Mouse (Mus musculus) adrenal gland, postnatal 36 days (tissue): ENCODE results near the gene Lrrk1. TPM values are rescaled to one million over a fixed set of nuclear protein-coding genes. Genes with fewer than 3 reads are reported as not detected.

Source experiments
- DNase-seq, 2 experiments: peaks; one replicate each; pipeline ENCODE4 v3.0.0; 2021; ENCODE audit warnings: mixed read lengths in 1 of 2
- total RNA-seq, 2 experiments: library from RNA; stranded (reverse); gene quantifications; 2 replicates each; pipeline ENCODE4 v1.2.3; 2021

Gene Lrrk1
- total RNA-seq, 2 experiments from 2014 or later, result 15.3 to 15.5 TPM

DNA sequence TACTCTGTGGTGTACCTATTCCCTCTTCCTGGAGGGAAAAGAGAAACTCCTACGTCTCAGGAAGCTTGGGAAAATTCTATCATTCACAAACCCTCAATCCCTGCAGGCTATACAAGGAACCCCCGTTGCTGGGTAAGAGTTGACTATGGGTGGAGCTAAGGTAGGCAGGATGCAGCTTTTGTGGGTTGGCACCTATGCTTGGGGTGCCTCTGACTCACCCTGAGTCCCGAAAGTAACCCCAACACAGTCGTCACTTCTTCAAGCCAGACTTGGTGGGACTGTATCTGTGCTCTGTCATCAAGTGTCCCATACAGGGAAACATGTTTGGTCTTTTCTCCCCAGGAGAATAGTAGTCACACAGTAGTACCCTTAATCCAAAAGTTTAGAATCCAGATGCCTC, 86.7 kb downstream of the Lrrk1 start:
- DNase-seq, result no peak

DNA sequence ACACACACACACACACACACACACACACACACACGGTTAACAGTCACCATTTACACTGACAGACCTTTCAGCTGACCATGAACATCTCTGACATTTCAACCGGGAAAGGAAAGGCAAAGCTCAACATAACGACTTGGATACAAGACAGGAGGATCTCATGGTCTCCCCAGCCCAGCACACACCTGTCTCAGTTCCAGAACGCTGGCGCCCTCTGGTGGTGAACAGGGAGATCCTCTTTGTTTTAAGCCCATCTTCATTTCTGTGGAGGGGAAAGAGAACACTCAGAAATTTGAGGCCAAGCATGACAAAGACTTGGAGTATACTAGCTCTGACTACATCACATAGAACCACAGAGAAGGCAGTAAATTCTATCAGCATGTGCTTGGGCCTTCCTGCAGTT, 87.5 kb downstream of the Lrrk1 start:
- peak; percentile 85 for DNase-seq

DNA sequence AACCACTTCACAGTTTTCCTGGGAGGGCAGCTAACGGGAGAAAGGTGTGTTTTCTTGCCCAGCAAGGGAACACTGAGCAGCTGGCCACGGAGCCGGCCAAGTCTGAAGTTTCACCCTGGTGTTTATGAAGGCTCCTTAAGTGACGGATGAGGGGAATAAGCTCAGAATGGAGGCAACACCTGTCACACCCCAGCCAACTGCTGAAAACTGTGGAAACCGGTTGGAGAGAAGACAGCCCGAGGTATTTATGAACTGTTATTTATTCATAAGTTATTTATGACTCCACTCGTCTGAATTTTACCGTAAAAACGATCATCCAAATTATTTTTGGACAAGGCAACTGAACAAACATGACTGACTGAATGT, 90.5 kb downstream of the Lrrk1 start:
- no peak for DNase-seq

DNA sequence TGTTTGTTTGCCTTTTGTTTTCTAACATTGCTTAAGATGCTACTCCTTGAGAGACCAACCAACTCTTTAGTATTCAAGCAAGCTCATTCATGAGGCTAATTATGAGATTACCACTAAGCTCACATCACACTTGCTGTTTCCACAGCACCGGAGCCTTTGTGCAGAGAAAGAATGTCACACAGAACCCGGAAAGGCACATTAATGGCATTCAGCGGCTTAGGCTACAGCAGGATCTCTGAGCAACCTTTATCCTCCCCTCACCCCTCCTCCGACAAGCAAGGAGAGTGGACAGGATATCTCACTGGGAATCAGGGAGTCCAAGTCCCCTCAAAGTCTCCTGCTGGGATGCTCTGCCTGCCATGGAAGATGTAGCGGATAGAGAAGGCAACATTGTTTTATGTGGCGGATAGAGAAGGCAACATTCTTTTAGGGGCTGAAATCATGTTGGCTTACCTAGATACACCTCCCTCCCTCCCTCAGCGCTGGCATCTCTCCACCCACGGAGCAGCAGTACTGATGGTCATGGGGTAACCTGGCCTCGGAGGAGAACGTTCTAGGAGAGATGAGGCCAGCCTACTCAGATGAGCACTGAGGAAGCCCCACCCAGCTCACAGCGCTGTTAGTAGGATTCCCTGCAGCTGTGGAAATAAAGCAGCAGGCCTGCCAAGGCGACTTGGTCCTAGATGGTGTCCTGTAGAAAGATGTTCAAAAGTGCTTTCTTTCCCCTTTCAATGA, 91.1 kb downstream of the Lrrk1 start:
- DNase-seq, result no peak

DNA sequence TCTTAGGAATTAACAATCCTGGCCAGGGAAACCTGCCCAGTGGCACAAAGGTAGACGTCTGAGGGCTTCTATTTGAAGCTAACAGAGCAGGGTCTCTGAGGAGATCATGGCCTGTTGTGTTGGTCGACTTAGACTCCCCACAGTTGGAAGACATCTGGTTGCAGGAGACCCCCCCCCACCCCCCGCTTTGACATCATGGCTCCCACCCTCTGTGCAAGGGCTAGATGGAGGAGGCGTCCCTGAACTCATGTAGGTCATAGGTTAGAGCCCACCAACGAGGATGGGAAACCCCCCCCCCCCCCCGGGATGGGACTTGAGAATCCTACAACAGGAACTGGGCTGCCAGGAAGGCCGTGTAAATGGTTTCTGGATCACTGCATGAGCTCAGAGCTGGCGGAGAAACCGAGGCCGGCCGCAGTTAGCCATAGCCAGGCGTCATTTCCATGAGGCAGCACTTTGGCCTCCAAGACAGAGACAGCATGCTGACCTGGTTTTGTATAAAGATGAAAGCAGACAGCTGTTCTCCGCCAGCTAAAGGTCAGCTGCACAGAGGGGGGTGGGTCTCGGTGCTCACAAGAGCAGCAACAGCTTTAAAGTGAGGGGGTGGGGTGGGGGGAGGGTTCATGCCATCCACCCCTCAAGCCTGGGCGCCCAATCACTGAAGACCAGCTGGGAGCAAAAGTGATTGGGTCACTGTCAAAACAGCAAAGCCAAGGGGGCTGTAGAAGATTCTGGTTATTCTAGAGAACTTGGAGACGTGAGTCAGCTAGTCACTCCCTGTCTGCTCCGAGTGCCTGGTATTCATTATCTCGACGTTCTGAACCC, 95.4 kb downstream of the Lrrk1 start:
- peak; percentile 39 to 44 for DNase-seq

DNA sequence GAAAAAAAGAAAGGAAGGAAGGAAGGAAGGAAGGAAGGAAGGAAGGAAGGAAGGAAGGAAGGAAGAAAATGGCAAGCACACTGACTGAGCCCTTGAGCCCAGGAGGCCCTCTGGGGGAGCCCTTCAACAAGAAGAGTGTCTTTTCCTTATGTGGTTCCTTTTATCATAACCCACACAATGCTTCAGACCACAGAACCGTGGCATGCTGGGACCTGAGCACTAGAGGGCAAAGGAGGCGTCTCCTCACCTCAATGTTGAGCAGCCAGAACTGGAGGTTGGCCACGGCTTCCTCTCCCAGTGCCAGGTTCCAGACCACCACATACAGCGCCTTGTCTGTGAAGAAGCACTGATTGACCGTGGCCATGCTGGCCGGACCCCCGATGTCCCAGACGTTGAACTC, 96.1 kb downstream of the Lrrk1 start:
- DNase-seq, result no peak

DNA sequence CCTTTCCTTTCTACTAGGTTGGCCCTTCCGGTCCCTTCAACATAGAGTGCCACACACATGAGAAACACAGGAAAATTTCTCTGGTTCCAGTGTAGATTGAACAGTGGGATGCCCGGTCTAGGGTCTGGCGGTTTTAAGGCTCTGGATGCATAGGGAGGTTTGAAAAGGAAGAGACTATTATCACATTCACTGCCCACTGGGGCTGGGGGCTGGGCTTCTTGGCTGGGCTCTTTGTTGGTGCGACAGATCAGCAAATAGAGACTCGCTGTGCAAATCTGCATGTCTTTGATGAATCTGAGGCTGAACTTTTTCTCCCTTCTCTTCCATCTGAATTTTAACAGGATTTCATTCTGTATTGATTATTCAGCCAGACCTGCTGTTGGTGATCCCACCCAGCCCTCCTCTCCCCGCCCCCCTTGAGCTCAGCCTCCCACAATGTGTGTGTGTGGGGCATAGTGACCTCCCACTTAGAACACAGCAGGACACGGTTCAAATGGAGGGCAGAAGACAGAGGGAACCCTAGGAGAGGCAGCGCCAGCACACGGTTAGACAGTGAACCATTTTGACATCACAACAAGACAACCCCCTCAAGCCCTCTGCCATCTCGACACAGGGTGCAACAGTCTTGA, 105.1 kb downstream of the Lrrk1 start:
- no peak for DNase-seq

DNA sequence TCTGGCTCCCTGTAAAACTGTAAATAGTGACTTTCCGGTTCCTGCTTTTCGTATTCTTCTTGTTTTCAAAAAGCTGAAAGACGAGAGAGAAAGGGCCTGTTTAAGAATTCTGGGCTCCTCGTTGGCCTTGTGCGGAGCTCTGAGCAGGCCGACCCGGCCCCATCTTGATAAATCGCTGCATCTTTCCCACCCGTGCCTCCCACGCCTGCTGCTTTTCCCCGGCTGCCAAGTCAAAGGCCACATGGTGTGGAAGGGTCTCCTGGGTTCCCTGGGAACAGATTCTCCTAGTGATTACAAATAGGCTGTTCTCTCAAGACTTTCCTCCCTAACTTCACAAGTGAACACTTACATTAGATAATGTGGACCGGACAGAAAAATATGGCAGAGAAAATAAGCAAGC, 105.9 kb downstream of the Lrrk1 start:
- DNase-seq, result no peak

DNA sequence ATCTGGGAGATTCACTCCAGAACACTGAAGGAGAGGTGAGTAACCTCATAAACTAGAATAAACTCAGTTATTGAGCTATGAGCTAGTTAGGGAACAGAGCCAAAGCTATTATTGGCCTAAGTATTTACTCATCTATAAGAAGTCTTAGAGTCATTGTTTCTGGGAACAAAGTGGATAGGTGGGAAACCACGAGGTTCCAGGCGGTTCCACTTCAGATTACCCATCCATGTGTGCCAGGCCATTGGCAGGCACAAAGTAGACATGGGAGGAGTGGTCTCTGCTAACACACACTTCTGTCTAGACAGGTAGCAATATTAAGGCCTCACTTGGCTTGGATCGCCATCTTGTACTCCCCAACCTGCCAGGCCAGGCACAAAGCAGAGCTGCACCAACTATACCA, 110.1 kb downstream of the Lrrk1 start:
- no peak for DNase-seq

DNA sequence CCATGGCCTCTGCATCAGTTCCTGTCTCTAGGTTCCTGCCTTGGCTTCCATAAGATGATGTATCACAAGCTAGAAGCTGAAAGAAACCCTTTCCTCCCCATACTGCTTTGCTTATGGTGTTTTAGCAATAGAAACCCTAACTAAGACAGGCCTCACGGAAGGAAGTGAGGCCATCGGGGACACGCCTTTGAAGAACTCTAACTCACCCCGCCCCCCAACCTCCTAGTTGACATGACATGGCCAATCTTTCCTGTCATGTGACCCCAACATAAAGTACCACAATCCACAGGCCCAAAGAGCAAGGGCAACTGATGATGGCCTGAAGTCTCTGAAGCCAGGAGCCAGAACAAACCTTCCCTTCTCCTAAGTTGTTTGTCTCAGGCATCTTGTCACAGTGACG, 114.7 kb downstream of the Lrrk1 start:
- no peak for DNase-seq

DNA sequence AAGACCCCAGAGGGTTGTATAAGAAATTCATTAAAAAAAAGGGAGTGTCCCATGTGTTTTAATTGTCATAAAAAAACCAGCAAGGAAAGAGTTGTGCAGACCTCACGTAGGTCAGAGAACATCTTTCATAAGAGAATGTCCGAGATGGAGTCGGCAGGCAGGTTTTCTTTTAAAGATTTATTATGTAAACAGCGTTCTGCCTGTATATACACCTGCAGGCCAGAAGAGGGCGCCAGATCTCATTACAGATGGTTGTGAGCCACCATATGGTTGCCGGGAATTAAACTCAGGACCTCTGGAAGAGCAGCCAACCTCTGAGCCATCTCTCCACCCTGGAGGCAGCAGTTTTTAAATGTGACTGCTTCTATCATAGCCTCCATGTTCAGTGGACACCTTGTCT, 116.9 kb downstream of the Lrrk1 start:
- DNase-seq, result no peak

DNA sequence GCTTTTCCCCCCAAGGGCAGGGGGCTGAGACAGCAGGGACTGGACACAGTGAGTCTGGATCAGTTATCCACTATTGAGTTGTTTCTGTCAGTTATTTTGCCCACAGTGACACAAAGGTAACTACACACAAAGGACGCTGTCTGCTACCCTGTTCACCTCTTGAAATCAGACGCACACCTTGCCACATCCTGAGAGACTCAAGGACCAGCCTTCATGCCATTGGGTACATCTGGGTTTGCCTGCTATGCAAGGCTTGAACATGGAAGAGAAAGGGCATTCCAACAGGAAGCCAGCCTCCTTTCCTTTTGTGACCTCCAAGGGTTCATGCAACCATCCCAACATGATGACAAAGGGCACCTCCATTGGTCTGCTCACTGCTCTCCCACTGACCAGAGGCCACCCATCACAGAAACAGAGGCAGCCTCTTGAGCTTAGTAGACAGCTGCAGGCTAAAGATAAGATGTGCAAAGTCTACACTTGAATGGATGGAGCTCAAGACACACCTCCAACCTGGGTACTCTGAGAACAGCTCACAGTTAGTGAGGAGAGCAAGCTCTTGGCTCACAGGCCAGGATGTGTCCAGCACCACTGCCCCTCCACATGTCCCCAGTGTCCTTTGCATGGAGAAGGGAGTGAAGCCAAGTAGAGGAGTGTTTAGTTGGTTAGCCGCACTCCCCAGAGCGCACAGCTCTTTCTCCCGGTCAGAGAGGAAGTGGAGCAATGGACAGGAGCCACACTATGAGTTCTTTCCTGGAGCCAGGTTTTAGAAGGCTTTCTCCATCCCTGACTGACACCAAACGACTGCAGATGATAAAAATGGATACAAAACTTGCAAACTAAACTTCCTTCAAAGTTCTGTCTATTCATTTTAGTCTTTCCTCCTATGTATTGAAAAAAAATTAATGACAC, 121.0 kb downstream of the Lrrk1 start:
- DNase-seq, result no peak

DNA sequence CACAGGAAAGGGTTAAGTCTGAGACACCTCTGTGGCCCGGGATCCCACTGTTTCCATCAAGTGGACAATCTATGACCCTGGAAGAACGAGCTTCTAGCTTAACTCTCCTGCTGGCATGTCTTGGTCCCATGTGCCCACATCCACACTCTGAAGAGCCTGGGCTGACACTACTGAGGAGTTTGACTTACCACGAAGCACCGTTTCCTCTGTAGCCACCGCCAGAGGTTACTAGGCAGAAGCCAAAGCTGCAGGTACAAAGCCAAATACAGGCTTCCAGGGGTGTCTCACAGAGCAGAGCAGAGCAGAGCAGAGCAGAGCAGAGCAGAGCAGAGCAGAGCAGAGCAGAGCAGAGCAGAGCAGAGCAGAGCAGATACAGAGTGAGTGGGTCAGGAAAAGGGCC, 124.7 kb downstream of the Lrrk1 start:
- no peak for DNase-seq

DNA sequence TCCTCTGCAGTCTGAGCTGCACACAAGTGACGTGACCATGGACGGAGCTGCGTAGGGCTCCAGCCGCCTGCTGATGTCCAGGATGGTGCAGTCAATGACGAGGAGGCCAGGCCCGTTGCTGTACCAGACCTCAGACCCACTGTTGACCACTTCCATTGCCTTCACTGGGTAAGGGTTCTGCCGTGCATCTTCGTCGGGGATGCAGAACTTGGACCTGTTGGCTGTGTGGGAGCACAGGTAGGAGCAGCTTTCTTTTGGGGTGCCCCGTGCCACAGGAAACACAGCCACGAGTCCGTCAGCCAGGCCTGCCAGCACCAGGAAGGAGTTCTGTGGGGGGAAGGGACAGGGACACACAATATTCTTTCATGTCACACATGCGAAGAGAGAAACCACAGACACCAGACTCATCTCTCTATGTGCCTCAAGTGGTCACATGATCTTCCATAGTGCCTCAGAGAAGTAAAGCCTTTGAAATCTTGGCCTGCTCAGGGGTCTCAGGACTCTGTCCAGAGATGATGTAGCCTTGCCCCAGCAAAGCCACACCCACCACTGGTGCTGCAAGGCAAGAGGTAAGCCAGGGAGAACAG, 125.5 kb downstream of the Lrrk1 start:
- no peak for DNase-seq

DNA sequence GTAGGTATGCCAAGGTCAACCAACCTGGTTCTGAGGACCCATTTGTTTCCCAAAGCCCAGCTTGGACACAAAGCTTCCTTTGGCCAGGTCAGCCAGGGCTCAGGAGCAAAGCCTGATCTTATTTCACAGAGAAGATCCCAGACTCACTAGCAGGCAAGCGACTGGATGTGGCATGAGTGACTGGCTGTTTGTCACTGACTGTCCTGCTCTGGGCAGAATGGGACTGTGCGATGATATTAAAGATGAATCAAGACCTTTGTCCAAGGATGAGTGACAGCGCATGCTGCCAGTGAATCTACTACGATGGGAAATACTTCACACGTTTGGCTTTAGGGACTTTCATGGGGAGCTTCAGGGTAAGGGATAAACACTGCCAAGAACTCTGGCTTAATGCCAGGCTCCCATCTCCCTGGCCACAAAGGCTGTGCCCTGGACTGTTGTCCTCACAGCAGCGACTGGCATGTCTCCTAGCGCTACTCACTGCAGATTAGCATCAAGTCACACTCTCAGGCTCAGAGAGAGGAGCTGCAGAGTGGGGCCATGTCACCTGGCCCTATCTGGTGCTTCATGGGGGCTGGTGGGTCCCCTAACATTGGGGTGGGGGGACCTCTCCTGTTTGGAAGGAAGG, 127.3 kb downstream of the Lrrk1 start:
- DNase-seq, result peak in 1 of 2 experiments; percentile 31

DNA sequence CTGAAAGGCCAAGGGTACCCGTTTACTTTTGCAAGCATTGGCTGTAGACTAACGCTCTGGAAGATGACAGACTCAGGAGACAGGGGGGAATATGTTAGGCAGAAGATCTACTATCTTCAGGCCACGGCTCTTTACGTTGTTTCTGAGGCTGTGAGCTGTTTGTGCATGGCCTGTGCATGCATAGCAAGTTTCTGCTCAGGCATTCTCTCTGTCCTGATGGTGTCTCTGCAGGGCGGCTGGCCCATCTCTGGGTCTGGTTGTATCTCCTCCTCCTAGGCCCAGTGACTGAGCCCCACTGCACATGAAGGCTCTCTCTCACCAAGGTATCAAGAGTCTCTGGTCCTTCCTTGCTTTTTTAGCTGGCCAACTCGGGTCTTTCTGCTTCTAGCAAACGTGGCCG, 127.9 kb downstream of the Lrrk1 start:
- no peak for DNase-seq

DNA sequence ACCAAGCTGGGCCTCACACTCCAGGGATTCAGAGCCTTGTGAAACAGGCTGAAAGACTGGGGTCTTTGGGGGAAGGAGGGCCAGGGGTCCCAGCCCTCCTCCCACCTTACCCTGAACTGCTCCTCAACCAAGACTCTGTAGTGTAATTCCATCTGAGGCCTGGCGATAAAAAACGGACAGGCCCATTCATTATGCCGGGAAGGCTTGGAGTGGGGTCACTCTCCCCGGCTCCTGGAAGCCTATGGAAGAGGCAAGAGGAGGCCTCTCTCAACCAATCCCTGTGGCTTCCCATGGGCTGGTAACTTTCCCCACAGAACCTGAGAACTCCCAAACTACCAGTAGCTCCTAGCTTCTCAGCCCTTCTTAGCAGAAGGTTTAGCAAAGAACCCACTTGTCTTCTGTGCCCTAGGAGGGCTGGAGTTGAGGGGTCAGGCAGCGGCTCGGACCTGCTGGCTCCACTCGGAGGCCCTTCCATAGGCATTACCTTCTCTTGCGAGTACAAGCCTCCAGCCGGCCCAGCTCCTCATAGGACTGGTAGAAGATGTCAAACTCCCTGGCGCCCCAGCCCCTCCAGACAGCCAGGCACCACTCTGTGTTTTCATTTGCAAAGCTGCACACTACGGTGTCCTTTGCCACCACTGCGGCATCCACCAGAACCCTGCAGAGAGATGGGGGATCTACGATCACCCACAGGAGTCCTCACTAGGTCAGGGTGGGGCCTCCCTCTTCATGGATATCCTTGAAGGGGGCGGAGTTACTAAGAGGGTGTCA, 128.5 kb downstream of the Lrrk1 start:
- no peak for DNase-seq

DNA sequence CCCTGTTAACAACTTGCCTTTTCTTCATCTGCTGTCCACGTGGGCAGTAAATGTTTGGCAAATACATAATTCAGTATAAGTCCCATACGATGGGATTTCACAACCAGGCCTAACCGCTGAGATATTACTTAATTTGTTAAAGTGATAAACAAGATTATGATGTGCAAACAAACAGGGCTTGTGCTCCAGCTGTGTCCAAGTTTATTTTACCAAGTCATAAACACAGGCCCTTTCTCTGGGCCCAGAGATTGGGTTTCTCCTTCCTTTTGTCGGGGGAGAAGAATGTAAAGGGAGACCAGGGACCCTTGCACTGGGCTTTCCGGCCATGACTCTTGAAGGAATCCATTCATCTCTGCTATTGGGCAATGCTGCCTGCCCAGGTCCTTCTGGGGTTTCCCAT, 129.2 kb downstream of the Lrrk1 start:
- DNase-seq, result no peak

DNA sequence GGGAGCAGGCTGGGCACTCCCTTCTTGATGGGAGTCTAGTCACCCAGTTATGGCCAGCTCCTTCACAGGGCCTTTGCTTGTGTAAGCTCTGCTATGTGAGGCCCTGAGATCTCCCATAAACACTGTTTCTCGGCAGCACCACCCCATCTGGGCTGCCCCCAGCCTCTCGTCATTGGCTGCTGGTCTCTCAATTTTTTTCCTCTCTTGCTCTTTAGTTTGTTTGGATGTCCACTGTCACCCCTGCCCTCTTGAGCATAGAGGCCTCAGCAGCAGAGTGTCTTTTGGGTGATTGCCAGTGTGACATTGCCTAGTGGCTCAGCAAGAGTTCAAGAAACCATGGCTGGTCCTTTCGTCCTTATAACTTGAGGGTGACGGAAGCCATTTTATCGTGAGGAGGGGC, 130.9 kb downstream of the Lrrk1 start:
- no peak for DNase-seq

DNA sequence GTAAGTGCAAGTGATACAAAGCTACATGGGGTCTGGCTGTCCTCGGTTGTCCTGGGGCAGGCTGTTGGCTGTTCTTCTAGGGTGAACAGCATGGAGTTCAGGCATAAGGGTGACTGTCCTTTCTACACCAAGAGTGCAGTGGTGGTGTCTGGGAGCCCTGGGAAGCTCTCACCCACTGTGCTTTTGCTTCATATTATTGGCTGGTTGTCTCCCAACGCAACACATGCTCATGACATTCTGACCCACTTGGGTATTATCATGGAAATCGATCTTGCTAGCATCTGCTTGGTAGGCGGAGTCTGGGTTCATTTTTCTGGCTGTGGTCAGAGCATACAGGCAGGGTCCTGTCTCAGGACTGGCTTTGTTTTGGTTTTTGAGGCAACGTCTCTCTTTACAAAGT, 131.7 kb downstream of the Lrrk1 start:
- DNase-seq, result no peak

DNA sequence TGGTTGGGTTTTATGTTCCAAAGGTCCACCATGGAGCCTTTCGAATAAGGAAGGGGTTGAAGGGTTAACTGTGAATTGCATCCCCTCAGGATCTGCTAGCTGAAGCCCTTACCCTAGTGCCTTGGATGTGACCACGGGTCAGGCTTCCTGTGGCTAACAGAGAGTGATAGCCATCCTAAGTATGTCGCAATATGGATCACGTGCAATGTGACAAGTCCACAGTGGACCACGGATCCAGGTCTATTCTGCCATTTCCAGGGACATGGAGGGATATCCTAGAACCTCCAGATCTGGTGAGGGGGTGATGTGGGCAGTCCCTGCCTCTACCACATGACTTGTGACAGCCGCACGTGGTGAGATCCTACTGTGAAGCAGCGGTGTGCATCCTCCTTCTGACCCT, 133.2 kb downstream of the Lrrk1 start:
- no peak for DNase-seq
